Mouse (Mus musculus) megakaryocyte, embryonic 14.5 days (primary cell): ENCODE data around the gene Itm2b.

Experiments
- FLI1 ChIP-seq: IDR thresholded peaks from 2 replicates; pipeline ENCODE4 v1.6.1; 2012; ENCODE audit warnings: low read length, inconsistent platforms, mixed read lengths
- GATA1 ChIP-seq: IDR thresholded peaks from 3 replicates; pipeline ENCODE4 v1.6.1; 2012; ENCODE audit warnings: mixed read lengths, low read length, inconsistent platforms, borderline replicate concordance

DNA sequence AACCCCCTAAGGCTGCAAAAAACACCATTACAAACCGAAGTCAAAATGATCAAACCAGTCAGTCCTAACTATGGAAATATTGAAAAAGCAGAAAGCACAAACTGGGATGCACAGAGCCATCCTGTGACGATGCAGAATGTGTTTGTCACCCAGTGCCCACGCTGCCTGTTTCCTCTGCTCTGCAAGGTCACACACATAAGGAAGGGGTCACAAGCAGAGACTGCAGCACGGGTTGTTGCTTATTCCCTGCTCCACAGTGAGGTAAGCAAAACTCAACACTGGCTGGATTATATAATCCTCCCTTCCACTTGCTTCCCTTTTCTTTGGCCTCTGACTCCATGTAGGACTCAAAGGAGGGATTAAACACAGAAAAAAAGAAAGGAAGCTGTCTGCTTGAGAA lies 3.5 kb downstream of the Itm2b start:
- TF ChIP-seq GATA1 (no peak), FLI1 (no peak)
